Mouse (Mus musculus) liver, embryonic 14.5 days (tissue): ENCODE measurements around the gene Opcml.

Source experiments
- CTCF ChIP-seq: IDR thresholded peaks from 2 replicates; pipeline ENCODE4 v1.5.1; 2016; ENCODE audit warnings: antibody characterized with exemption, low read depth, control low read depth
- EP300 ChIP-seq: IDR thresholded peaks from 2 replicates; pipeline ENCODE4 v1.6.1; 2016; ENCODE audit warnings: antibody characterized with exemption, low read depth

GRCm38 (mm10) chr9:28251341-28251740, 460.8 kb downstream of the Opcml start:
- TF ChIP-seq EP300 = no peak
- no peak for TF ChIP-seq CTCF
